ENCODE assay signal across 14 mouse cellular contexts in genomic region chr7:114453300-114453990, GRCm38 (mm10). TPM values are rescaled to one million over a fixed set of nuclear protein-coding genes. Genes with fewer than 3 reads are reported as not detected.
DNase-seq lines count a peak whose midpoint lies in the region; ATAC-seq and TF ChIP-seq lines count a peak whose summit lies in the region.
"Had no signal": no experiment of that assay in that cellular context is flagged by ENCODE, and none has a peak within 500 bp of the region (broad histone marks: within the 10 kb centered on the region; RNA-seq: fewer than 3 reads in every experiment).

No protein-coding gene starts in this region.

- peak overlapping the region; percentile 21; the same call in 1 of the 2 replicates for H3K4me3 ChIP-seq in spleen, adult 2 months (ENCODE audit: extremely low read depth, insufficient read depth, insufficient read length)
- H3K4me3 ChIP-seq in liver, postnatal 0 days (ENCODE audit: low read depth, low read length): peak overlapping the region; percentile 15; the same call in 1 of the 2 replicates
- H3K4me3 ChIP-seq in intestine, embryonic 16.5 days (ENCODE audit: low read length): no peak overlapping the region
- H3K4me3 ChIP-seq: limb, embryonic 12.5 days had no signal

- no peaks in the 10 kb centered on the region for H3K36me3 ChIP-seq in spleen, adult 2 months (ENCODE audit: control insufficient read depth, insufficient read depth, low read length)
- H3K36me3 ChIP-seq in liver, postnatal 0 days (replicated peaks; ENCODE audit: insufficient read depth, low read length): no peaks in the 10 kb centered on the region
- no peaks in the 10 kb centered on the region for H3K36me3 ChIP-seq in splenic B cell, adult 2 months (ENCODE audit: control insufficient read depth, insufficient read depth, low read length, poor library complexity, severe bottlenecking)
- no peaks in the 10 kb centered on the region for H3K36me3 ChIP-seq in intestine, embryonic 16.5 days (ENCODE audit: control insufficient read depth, insufficient read depth, low read length)
- H3K36me3 ChIP-seq: limb, embryonic 12.5 days had no signal

- TF ChIP-seq CTCF in spleen, adult 2 months (IDR thresholded peaks at IDR 0.05; ENCODE audit: extremely low read depth, insufficient read depth, insufficient read length, insufficient replicate concordance): no peak
- TF ChIP-seq CTCF in liver, postnatal 0 days (IDR thresholded peaks at IDR 0.05; ENCODE audit: low read depth): no peak

- no peak for TF ChIP-seq EP300 in liver, postnatal 0 days (IDR thresholded peaks at IDR 0.05; ENCODE audit: low read depth)

- ATAC-seq in liver, postnatal 0 days: peak; percentile 60
- no peak for ATAC-seq in intestine, embryonic 16.5 days

- peak overlapping the region; percentile 55; the same call in 1 of the 2 replicates for H3K27ac ChIP-seq in spleen, adult 2 months (ENCODE audit: insufficient read depth, low read length)
- peak overlapping the region; percentile 84 for H3K27ac ChIP-seq in liver, postnatal 0 days (ENCODE audit: low read depth)
- no peak overlapping the region for H3K27ac ChIP-seq in intestine, embryonic 16.5 days (ENCODE audit: low read length)
- H3K27ac ChIP-seq: kidney, postnatal 0 days; limb, embryonic 12.5 days had no signal

- H3K4me1 ChIP-seq in spleen, adult 2 months (ENCODE audit: control insufficient read depth, insufficient read depth, insufficient read length): peaks cover 4% of the 10 kb centered on the region
- H3K4me1 ChIP-seq in liver, postnatal 0 days (ENCODE audit: insufficient read depth): peaks cover 6% of the 10 kb centered on the region; the same call in 1 of the 2 replicates
- no peaks in the 10 kb centered on the region for H3K4me1 ChIP-seq in intestine, embryonic 16.5 days (ENCODE audit: control insufficient read depth, insufficient read depth, low read length)
- H3K4me1 ChIP-seq: limb, embryonic 12.5 days had no signal

- no peaks in the 10 kb centered on the region for H3K27me3 ChIP-seq in spleen, adult 2 months (ENCODE audit: control insufficient read depth, insufficient read depth, low read length)
- no peaks in the 10 kb centered on the region for H3K27me3 ChIP-seq in liver, postnatal 0 days (ENCODE audit: insufficient read depth, low read length)
- no peaks in the 10 kb centered on the region for H3K27me3 ChIP-seq in splenic B cell, adult 2 months (ENCODE audit: control insufficient read depth, insufficient read depth, low read length, poor library complexity, severe bottlenecking)
- H3K27me3 ChIP-seq in intestine, embryonic 16.5 days (replicated peaks; ENCODE audit: control insufficient read depth, insufficient read depth, low read length): no peaks in the 10 kb centered on the region
- H3K27me3 ChIP-seq: limb, embryonic 12.5 days had no signal

- no peak for TF ChIP-seq POLR2A in spleen, adult 2 months (IDR thresholded peaks at IDR 0.05; ENCODE audit: low read depth, low read length)

- H3K9me3 ChIP-seq in liver, postnatal 0 days (ENCODE audit: low read length): no peaks in the 10 kb centered on the region
- H3K9me3 ChIP-seq in intestine, embryonic 16.5 days (ENCODE audit: control insufficient read depth, low read length): no peaks in the 10 kb centered on the region
- H3K9me3 ChIP-seq: limb, embryonic 12.5 days had no signal

- no peak overlapping the region; the same call in 1 of the 2 replicates for H3K9ac ChIP-seq in liver, postnatal 0 days (replicated peaks)
- H3K9ac ChIP-seq in intestine, embryonic 16.5 days (ENCODE audit: low read depth, low read length): no peak overlapping the region
- H3K9ac ChIP-seq: limb, embryonic 12.5 days had no signal

- WGBS in spleen, adult 2 months: 16% methylated on average over 5 of the region's 5 CpGs
- WGBS in liver, postnatal 0 days (ENCODE audit: insufficient replicate concordance): 38% methylated on average over 5 of the region's 5 CpGs
- 77% methylated on average over 5 of the region's 5 CpGs for WGBS in intestine, embryonic 16.5 days

- peak overlapping the region; percentile 56 for H3K4me2 ChIP-seq in liver, postnatal 0 days (ENCODE audit: low read depth, low read length)
- no peak overlapping the region for H3K4me2 ChIP-seq in intestine, embryonic 16.5 days (ENCODE audit: low read depth, low read length)
- H3K4me2 ChIP-seq: limb, embryonic 12.5 days had no signal

- peak in 1 of 2 experiments; percentile 55 for DNase-seq in spleen, adult 2 months (ENCODE audit: low read depth in 1 of 2, low spot score in 2 of 2)
- DNase-seq in spleen, postnatal 10 days (ENCODE audit: low spot score in 2 of 2): no peak
- peak; percentile 29 for DNase-seq in c-Kit-positive CD71-negative TER-119-negative erythroid progenitor cells, embryonic 14.5 days (ENCODE audit: low read depth)
- DNase-seq in liver, postnatal 0 days: no peak
- peak; percentile 73 for DNase-seq in splenic B cell, adult 2 months (ENCODE audit: low read depth, low spot score)
- no peak for DNase-seq in ovary, adult 18-20 months (ENCODE audit: low spot score)
- no peak for DNase-seq in left cerebral cortex, adult 11 months (ENCODE audit: low spot score)
- DNase-seq: gastrocnemius, postnatal 25 days; heart, postnatal 10 days; layer of hippocampus, adult 9-11 months; lung, postnatal 36 days had no signal

RNA-seq across cellular contexts. Expression of gene Pde3b, which starts 38.4 kb away (rescaled TPM):
- polyA plus RNA-seq in spleen, adult 2 months (2012; rRNA removed): 4.1 and 5.8 TPM in 2 replicates
- 5.0 and 5.4 TPM in 2 replicates for polyA plus RNA-seq in liver, postnatal 0 days (2015; fragmentation: Nextera tagmentation; extraction: Ambion mirVana)
- polyA plus RNA-seq in intestine, embryonic 16.5 days (2015; fragmentation: Nextera tagmentation; extraction: Ambion mirVana): 1.3 and 1.5 TPM in 2 replicates

Comparison
In these comparisons a context has a peak if more than half of its experiments do, and no peak if none do; other contexts are left out.
1. DNase-seq: peak in c-Kit-positive CD71-negative TER-119-negative erythroid progenitor cells, embryonic 14.5 days (single experiment) and splenic B cell, adult 2 months (single experiment); none in spleen, postnatal 10 days (0 of 2), liver, postnatal 0 days (single experiment), ovary, adult 18-20 months (single experiment) and left cerebral cortex, adult 11 months (single experiment).